ENCODE assay signal across 8 mouse cellular contexts in the genomic region with DNA sequence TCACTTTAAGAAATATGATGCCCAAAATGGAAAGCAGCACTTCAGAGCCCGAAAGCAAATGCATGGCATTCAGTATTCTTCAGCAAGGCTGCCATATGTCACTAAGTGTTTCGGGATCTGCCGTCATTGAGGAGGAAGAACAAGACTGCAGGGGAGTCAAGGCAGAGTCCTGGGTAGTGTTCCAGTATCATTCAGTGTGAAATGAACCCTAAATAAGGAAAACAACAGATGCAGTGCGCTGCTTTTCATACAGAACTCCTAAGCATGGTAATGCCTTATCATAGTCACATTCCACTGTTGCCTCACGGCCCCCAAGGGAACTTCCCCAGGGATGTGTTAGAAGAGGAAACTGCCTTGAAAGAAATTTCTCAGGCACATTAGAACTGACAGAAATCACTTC. TPM values are rescaled to one million over a fixed set of nuclear protein-coding genes. Genes with fewer than 3 reads are reported as not detected.
A peak's percentile ranks its signal among the peaks of the same experiment; 100 is the strongest.
DNase-seq lines count a peak whose midpoint lies in the region; TF ChIP-seq lines count a peak whose summit lies in the region.

No protein-coding gene starts in this region.

- H3K27me3 ChIP-seq in heart, adult 2 months (ENCODE audit: control insufficient read depth, insufficient read depth, low read length): no peaks in the 10 kb centered on the region

- intact Hi-C loops in heart, adult 2 months (cut with DNase I): loop anchor here (5.0 kb wide), 2 partner anchors 160 to 305 kb away; no protein-coding TSS in a partner anchor

- no peak for TF ChIP-seq EP300 in heart, adult 2 months (IDR thresholded peaks at IDR 0.05; ENCODE audit: insufficient read depth, low read depth, low read length)

- no peaks in the 10 kb centered on the region for H3K79me2 ChIP-seq in heart, adult 2 months (replicated peaks; ENCODE audit: control insufficient read depth, insufficient read depth, low read length)

- H3K4me3 ChIP-seq in heart, adult 2 months: peak overlapping the region; percentile 29; the same call in 1 of the 2 replicates

- H3K4me1 ChIP-seq in heart, adult 2 months (ENCODE audit: control insufficient read depth, insufficient read depth, low read length): peaks cover 30% of the 10 kb centered on the region

- peaks cover 26% of the 10 kb centered on the region for H3K36me3 ChIP-seq in heart, adult 2 months (ENCODE audit: control insufficient read depth, insufficient read depth, low read length)

- no peak for TF ChIP-seq CTCF in heart, adult 2 months (IDR thresholded peaks at IDR 0.05)

- H3K27ac ChIP-seq in heart, adult 2 months: peak overlapping the region; percentile 76

- H3K9ac ChIP-seq in heart, adult 2 months (ENCODE audit: low read depth, low read length): peak overlapping the region; percentile 57

- TF ChIP-seq POLR2A in heart, adult 2 months (IDR thresholded peaks at IDR 0.05; ENCODE audit: insufficient read depth, low read depth, low read length): no peak

- peak; percentile 44 to 70 for DNase-seq in layer of hippocampus, adult 18-20 months (ENCODE audit: low spot score in 2 of 2)
- DNase-seq in layer of hippocampus, adult 9-10 months (ENCODE audit: low spot score): no peak
- peak; percentile 38 for DNase-seq in embryo, embryonic 10.5 days (ENCODE audit: low spot score)
- peak; percentile 37 to 62 for DNase-seq in heart, adult 2 months
- DNase-seq in left cerebral cortex, adult 9 months (ENCODE audit: low spot score in 2 of 2): peak; percentile 37 to 59
- DNase-seq in spleen, adult 12 weeks (ENCODE audit: low spot score): no peak
- no peak for DNase-seq in adrenal gland, adult 2 months
- DNase-seq in thymus, postnatal 0 days (ENCODE audit: low spot score): no peak

- 4% methylated on average over 5 of the region's 5 CpGs for WGBS in heart, adult 2 months

RNA-seq across cellular contexts. Expression of gene Cavin2, which starts 21.8 kb away (rescaled TPM):
- 1 to 10 TPM; 7.4 TPM for total RNA-seq in layer of hippocampus, adult 18-20 months (2021)
- 100 to 1,000 TPM; 119 to 122 TPM for total RNA-seq in heart, adult 2 months (2021)
- 72.1 and 97.0 TPM in 2 replicates for polyA plus RNA-seq in heart, adult 2 months (2012; rRNA removed)
- 10 to 100 TPM; 53.8 to 74.8 TPM for total RNA-seq in adrenal gland, adult 2 months (2021)
- 20.7 and 26.8 TPM in 2 replicates for polyA plus RNA-seq in adrenal gland, adult 2 months (2012; rRNA removed)
- polyA plus RNA-seq in thymus, postnatal 0 days (2015; fragmentation: Nextera tagmentation; extraction: Ambion mirVana): 8.2 and 10.6 TPM in 2 replicates

Comparison
In these comparisons a context has a peak if more than half of its experiments do, and no peak if none do; other contexts are left out.
1. DNase-seq: peak in layer of hippocampus, adult 18-20 months (2 of 2), embryo, embryonic 10.5 days (single experiment), heart, adult 2 months (2 of 2) and left cerebral cortex, adult 9 months (2 of 2); none in layer of hippocampus, adult 9-10 months (single experiment), spleen, adult 12 weeks (single experiment), adrenal gland, adult 2 months (single experiment) and thymus, postnatal 0 days (single experiment).
2. RNA of gene Cavin2, which starts 21.8 kb away (total RNA-seq): 119 to 122 TPM in heart, adult 2 months and 53.8 to 74.8 TPM in adrenal gland, adult 2 months; 7.4 TPM in layer of hippocampus, adult 18-20 months; every median in the first group is over 4 times any median in the second.